10 mouse cellular contexts compared by ENCODE assay signal in genomic region chr12:99901973-99902866, GRCm38 (mm10). TPM values are rescaled to one million over a fixed set of nuclear protein-coding genes. Genes with fewer than 3 reads are reported as not detected.
A peak's percentile ranks its signal among the peaks of the same experiment; 100 is the strongest.
DNase-seq lines count a peak whose midpoint lies in the region; ATAC-seq and TF ChIP-seq lines count a peak whose summit lies in the region.
"Had no signal": no experiment of that assay in that cellular context is flagged by ENCODE, and none has a peak within 500 bp of the region (broad histone marks: within the 10 kb centered on the region; RNA-seq: fewer than 3 reads in every experiment).

No protein-coding gene starts in this region.

- no peak for ATAC-seq in kidney, embryonic 14.5 days (ENCODE audit: low FRiP score, low TSS enrichment)
- ATAC-seq in kidney, embryonic 15.5 days (replicated peaks; ENCODE audit: low FRiP score) = no peak
- ATAC-seq: forebrain, embryonic 13.5 days had no signal

- 82% methylated on average over 8 of the region's 8 CpGs for WGBS in kidney, embryonic 14.5 days
- WGBS in kidney, embryonic 15.5 days = 79% methylated on average over 8 of the region's 8 CpGs

- no peak overlapping the region for H3K9ac ChIP-seq in kidney, embryonic 14.5 days (ENCODE audit: low read depth, low read length)
- H3K9ac ChIP-seq in MEL (ENCODE audit: control insufficient read depth, low read depth, low read length, poor library complexity, severe bottlenecking) = no peak overlapping the region
- H3K9ac ChIP-seq in kidney, embryonic 15.5 days = no peak overlapping the region
- H3K9ac ChIP-seq: forebrain, embryonic 13.5 days had no signal

- H3K4me2 ChIP-seq in kidney, embryonic 14.5 days (replicated peaks; ENCODE audit: low read depth, low read length) = no peak overlapping the region
- no peak overlapping the region for H3K4me2 ChIP-seq in kidney, embryonic 15.5 days
- H3K4me2 ChIP-seq: forebrain, embryonic 13.5 days had no signal

- peak in 1 of 3 experiments; percentile 33; a peak in 1 of 6 replicates for TF ChIP-seq CTCF in MEL (IDR thresholded peaks at IDR 0.05 in 2 of 3, conservative IDR thresholded peaks at IDR 0.05 in 1 of 3; ENCODE audit: control insufficient read depth in 1 of 3, insufficient read depth in 1 of 3, low read depth in 2 of 3, low read length in 3 of 3, poor library complexity in 1 of 3, severe bottlenecking in 1 of 3)

- no peak overlapping the region for H3K27ac ChIP-seq in kidney, embryonic 14.5 days (ENCODE audit: low read depth, low read length)
- no peak overlapping the region for H3K27ac ChIP-seq in MEL (ENCODE audit: control insufficient read depth, low read depth, low read length)
- 0 out of 2 replicates have a peak overlapping the region, but pooled peaks have one; percentile 41 for H3K27ac ChIP-seq in kidney, embryonic 15.5 days
- H3K27ac ChIP-seq: midbrain, embryonic 10.5 days had no signal

- peak; percentile 24 for DNase-seq in kidney, adult 11 months
- DNase-seq in MEL (ENCODE audit: low read depth, low spot score) = no peak
- DNase-seq in fibroblast of lung, adult 2 months (ENCODE audit: low read depth) = peak; percentile 29
- no peak for DNase-seq in urinary bladder, adult 2 months (ENCODE audit: low spot score)
- DNase-seq in thymus, postnatal 25 days = no peak
- DNase-seq: cerebellum, adult 11-12 months had no signal

- TF ChIP-seq RAD21 in MEL (IDR thresholded peaks at IDR 0.05; ENCODE audit: low read depth, low read length) = peak; percentile 2

- no peak for TF ChIP-seq POLR2A in MEL (IDR thresholded peaks at IDR 0.05; ENCODE audit: control insufficient read depth in 1 of 2, insufficient read depth in 1 of 2, low read depth in 1 of 2, low read length in 2 of 2, poor library complexity in 1 of 2)

- no peaks in the 10 kb centered on the region for H3K27me3 ChIP-seq in kidney, embryonic 14.5 days (ENCODE audit: control insufficient read depth, insufficient read depth, low read length)
- H3K27me3 ChIP-seq in MEL (ENCODE audit: control insufficient read depth in 1 of 2, insufficient read depth in 2 of 2, low read length in 2 of 2) = no peaks in the 10 kb centered on the region
- no peaks in the 10 kb centered on the region for H3K27me3 ChIP-seq in kidney, embryonic 15.5 days
- H3K27me3 ChIP-seq: forebrain, embryonic 13.5 days had no signal

- no peak overlapping the region for H3K4me3 ChIP-seq in kidney, embryonic 14.5 days (ENCODE audit: low read length)
- no peak overlapping the region for H3K4me3 ChIP-seq in MEL (ENCODE audit: control insufficient read depth in 1 of 2, insufficient read depth in 1 of 2, low read depth in 2 of 2, low read length in 2 of 2)
- no peak overlapping the region for H3K4me3 ChIP-seq in kidney, embryonic 15.5 days (replicated peaks)
- H3K4me3 ChIP-seq: forebrain, embryonic 13.5 days; midbrain, embryonic 10.5 days had no signal

- no peak for TF ChIP-seq EP300 in MEL (IDR thresholded peaks at IDR 0.05; ENCODE audit: low read depth in 1 of 2, low read length in 2 of 2)

- no peaks in the 10 kb centered on the region for H3K4me1 ChIP-seq in kidney, embryonic 14.5 days (ENCODE audit: control insufficient read depth, insufficient read depth, low read length)
- H3K4me1 ChIP-seq in MEL (ENCODE audit: control insufficient read depth in 1 of 2, insufficient read depth in 2 of 2, low read length in 2 of 2) = no peaks in the 10 kb centered on the region
- H3K4me1 ChIP-seq in kidney, embryonic 15.5 days = no peaks in the 10 kb centered on the region
- H3K4me1 ChIP-seq: forebrain, embryonic 13.5 days; midbrain, embryonic 10.5 days had no signal

- no peaks in the 10 kb centered on the region for H3K9me3 ChIP-seq in kidney, embryonic 14.5 days (ENCODE audit: control insufficient read depth, low read length)
- no peaks in the 10 kb centered on the region for H3K9me3 ChIP-seq in MEL (replicated peaks; ENCODE audit: insufficient read depth, low read length)
- no peaks in the 10 kb centered on the region for H3K9me3 ChIP-seq in kidney, embryonic 15.5 days (replicated peaks)
- H3K9me3 ChIP-seq: forebrain, embryonic 13.5 days; midbrain, embryonic 10.5 days had no signal

- H3K36me3 ChIP-seq in kidney, embryonic 14.5 days (ENCODE audit: control insufficient read depth, insufficient read depth, low read length) = peaks cover 34% of the 10 kb centered on the region
- H3K36me3 ChIP-seq in MEL (ENCODE audit: control insufficient read depth in 1 of 2, insufficient read depth in 2 of 2, low read length in 2 of 2) = peaks cover 0 to 9% of the 10 kb centered on the region in 2 experiments; a peak in 2 of 4 replicates
- H3K36me3 ChIP-seq in kidney, embryonic 15.5 days = peaks cover 73% of the 10 kb centered on the region

- H3K79me2 ChIP-seq in MEL (ENCODE audit: control insufficient read depth, insufficient read depth, low read length, poor library complexity) = no peaks in the 10 kb centered on the region

TF ChIP-seq in MEL, 35 proteins besides CTCF, POLR2A, EP300 and RAD21:
- peak; percentile 15; the same call in 1 of the 2 replicates for TF ChIP-seq SMC3 (IDR thresholded peaks at IDR 0.05; ENCODE audit: low read depth, low read length)
- TF ChIP-seq HCFC1 (IDR thresholded peaks at IDR 0.05; ENCODE audit: low read depth, low read length) = no peak
- no peak for TF ChIP-seq RCOR1 (IDR thresholded peaks at IDR 0.05; ENCODE audit: low read depth, low read length)
- no peak for TF ChIP-seq NELFE (IDR thresholded peaks at IDR 0.05; ENCODE audit: low read depth, low read length)
- no peak for TF ChIP-seq TCF12 (IDR thresholded peaks at IDR 0.05; ENCODE audit: low read depth, low read length)
- no peak for TF ChIP-seq MXI1 (IDR thresholded peaks at IDR 0.05; ENCODE audit: low read depth, low read length)
- no peak for TF ChIP-seq ETS1 (IDR thresholded peaks at IDR 0.05; ENCODE audit: low read depth, low read length)

RNA-seq across cellular contexts. Expression of gene Tdp1, which starts 17.9 kb away (rescaled TPM):
- polyA plus RNA-seq in kidney, embryonic 14.5 days (2014; fragmentation: Nextera tagmentation; extraction: Ambion mirVana) = 48.8 and 70.4 TPM in 2 replicates
- 33.2 and 39.1 TPM in 2 replicates for total RNA-seq in MEL (2012; rRNA removed)
- 100 to 1,000 TPM in 1 of 2 experiments, 10 to 100 TPM in 1; 94.3 to 142 TPM for polyA plus RNA-seq in MEL (2012; ENCODE audit: insufficient read depth in 1 of 2, insufficient read length in 2 of 2, low read depth in 1 of 2, low replicate concordance in 2 of 2, missing spikeins in 1 of 2)
- polyA plus RNA-seq in kidney, embryonic 15.5 days (2015; fragmentation: Nextera tagmentation; extraction: Ambion mirVana) = 59.2 and 59.3 TPM in 2 replicates
- 12.1 and 12.4 TPM in 2 replicates for polyA plus RNA-seq in urinary bladder, adult 2 months (2012; rRNA removed)

RNA-seq across cellular contexts. Expression of gene Efcab11, which starts 18.0 kb away (rescaled TPM):
- polyA plus RNA-seq in kidney, embryonic 14.5 days (2014; fragmentation: Nextera tagmentation; extraction: Ambion mirVana) = 12.8 and 14.9 TPM in 2 replicates
- total RNA-seq in MEL (2012; rRNA removed) = 2.5 and 3.6 TPM in 2 replicates
- polyA plus RNA-seq in MEL (2012; ENCODE audit: insufficient read depth in 1 of 2, insufficient read length in 2 of 2, low read depth in 1 of 2, low replicate concordance in 2 of 2, missing spikeins in 1 of 2) = 1 to 10 TPM in 1 of 2 experiments, not detected in 1; 3.5 TPM
- 10.7 and 12.7 TPM in 2 replicates for polyA plus RNA-seq in kidney, embryonic 15.5 days (2015; fragmentation: Nextera tagmentation; extraction: Ambion mirVana)
- 0.28 and 0.62 TPM in 2 replicates for polyA plus RNA-seq in urinary bladder, adult 2 months (2012; rRNA removed)

Comparison
In these comparisons a context has a peak if more than half of its experiments do, and no peak if none do; other contexts are left out.
1. DNase-seq: peak in kidney, adult 11 months (single experiment) and fibroblast of lung, adult 2 months (single experiment); none in MEL (single experiment), urinary bladder, adult 2 months (single experiment) and thymus, postnatal 25 days (single experiment).